Mouse (Mus musculus) cerebellum, adult 9-10 months (tissue): ENCODE measurements around the gene Bnip2.

Experiments
- DNase-seq: peaks from one replicate; pipeline ENCODE4 v3.0.0; 2022

Gene Bnip2

GRCm38 (mm10) chr9:69989303-69990121, at the start of gene Bnip2:
Gene Bnip2, plus strand, starts transcription at chr9:69989466.
- peak; percentile 94 for DNase-seq

- DNase-seq = no peak
These were observed 48.3 kb upstream of the Bnip2 start for GRCm38 (mm10) chr9:69940839-69941490.

GRCm38 (mm10) chr9:69941556-69941955, 47.7 kb upstream of the Bnip2 start:
- no peak for DNase-seq

DNA sequence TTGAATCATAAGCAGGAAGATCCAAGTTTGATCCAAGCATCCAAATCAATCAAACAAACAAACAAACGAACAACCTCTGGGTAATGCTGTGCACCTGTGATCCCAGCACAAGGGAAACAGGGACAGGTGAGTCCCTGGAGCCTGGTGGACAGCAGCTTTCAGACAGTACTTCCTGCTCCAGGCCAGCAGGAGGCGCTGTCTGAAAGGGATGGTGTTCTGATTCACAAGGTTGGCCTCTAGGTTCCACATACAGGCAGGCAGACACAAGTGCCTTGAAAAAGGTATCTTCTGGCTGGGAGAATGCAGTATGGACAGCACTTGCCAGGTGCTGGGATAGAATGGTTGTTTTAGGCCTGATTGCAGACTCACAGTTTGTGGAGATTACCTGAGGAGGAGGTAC, 40.3 kb upstream of the Bnip2 start:
- DNase-seq = no peak

DNA sequence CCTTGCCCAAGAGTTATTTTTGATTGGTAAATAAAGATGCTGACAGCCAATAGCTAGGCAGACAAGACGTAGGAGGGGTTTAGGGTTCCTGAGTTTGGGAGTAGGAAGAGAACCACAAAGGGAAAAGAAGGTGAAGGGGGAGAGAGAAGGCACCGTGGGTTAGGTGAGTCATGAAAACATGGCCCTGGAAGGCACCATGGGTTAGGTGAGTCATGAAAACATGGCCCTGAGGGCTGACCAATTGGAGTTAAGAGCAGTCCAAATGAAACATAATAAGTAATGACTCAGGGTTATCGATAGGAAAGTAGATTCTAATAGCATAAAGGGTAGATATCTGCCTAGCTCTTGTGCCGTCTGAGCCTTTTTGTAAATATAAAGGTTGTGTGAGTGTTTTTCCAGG, 39.6 kb upstream of the Bnip2 start:
- no peak for DNase-seq

DNA sequence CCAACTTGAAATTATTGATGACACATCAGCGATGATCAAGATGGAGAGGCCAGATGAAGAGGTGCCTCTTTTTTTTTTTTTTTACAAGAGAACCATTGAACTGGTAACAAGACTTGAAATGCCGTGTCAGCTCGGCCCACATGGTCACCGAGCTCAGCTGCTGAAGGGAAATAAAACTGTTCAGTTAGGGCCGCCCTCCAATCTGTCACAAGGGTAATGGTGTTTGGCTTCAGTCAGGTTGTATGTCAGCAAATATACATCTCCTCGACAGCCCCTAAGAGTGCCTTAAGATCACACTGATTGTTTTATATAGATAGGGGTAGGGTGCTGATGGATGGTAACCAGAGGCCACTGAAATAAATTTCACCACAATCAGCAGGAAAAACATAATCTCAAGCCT, 28.3 kb upstream of the Bnip2 start:
- DNase-seq = no peak

GRCm38 (mm10) chr9:69964370-69964769, 24.9 kb upstream of the Bnip2 start:
- DNase-seq = no peak

DNA sequence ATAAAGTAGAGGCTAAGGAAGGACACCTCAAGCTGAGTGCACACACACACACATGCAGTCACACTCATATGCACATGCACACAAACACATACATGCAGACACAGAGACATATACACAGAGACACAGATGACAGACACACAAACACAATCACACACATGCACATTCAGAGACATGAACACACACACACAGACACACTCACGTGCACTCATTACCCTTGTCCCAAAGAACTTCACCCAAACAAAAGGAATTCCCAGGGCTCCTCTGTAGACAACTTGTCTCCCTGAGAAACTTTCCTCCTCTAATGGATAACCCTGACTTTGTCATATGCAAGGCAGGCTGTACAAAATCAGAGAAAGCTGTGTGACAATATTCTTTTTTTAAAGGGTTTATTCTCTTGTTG, 3.7 kb upstream of the Bnip2 start:
- DNase-seq = no peak

GRCm38 (mm10) chr9:69986063-69986462, 3.2 kb upstream of the Bnip2 start:
- DNase-seq = no peak

DNA sequence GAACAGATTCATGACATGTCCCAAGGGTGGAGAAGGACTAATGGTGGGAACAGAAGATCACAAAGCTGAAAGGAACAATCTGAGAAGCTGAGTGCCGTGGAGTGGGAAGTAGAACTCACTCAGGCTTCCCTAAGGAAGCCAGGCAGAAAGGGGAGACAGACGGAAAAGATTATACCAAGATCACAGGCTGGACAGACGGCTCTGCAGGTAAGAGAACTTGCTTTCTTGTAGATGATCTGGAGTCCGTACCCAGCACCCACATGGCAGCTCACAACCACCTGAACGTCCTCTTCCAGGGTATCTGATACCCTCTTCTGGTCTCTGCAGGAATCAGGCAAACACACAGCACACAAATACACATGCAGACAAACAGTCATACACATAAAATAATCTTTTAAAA, 2.7 kb upstream of the Bnip2 start:
- no peak for DNase-seq

DNA sequence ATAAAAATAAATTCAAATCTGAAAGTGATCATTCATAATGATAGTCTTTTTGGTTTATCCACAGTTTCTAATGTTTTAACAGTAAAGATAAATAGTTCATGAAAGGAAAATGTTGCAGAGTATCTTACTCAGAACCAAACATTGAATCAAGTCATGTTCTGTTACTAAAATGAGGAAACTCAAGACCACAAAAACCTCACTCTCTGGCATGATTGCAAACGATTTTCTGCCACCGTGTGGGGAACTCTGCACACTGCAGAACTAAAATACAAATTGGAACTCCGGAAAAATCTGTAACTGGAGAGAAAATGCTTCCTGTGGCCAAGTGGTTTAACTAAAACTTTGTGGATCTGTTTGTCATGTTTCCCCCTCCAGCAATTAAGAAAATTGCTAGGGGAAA, 1.7 kb upstream of the Bnip2 start:
- peak; percentile 54 for DNase-seq

DNA sequence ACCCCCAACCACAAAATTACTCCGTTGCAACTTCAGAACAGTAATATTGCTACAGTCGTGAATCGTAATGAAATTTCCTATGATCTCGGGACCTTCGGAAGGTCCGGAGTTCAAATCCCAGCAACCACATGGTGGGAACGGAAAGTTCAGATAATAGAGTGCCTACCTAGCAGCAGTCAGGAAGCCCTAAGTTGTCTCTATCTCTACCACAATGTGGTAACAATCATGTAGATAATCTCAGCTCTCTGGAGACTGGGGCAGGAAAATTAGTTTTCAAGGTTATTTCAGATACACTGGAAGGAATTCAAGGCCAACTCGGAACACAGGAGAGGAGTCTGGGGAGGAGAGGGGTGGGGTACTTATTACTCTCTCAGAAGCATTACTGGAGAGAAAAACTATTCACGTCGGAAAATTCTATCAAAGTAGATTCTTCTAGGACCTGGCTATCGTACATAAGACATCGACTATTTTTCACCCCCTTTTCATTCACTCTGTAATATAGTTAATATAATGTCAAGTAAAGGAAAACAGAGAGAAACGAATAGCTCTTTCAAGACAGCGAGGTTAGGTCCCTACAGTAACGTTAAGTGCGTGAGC, 462 bp upstream of the Bnip2 start:
- DNase-seq = no peak

GRCm38 (mm10) chr9:69990346-69990745, 1.1 kb downstream of the Bnip2 start:
- DNase-seq = no peak

DNA sequence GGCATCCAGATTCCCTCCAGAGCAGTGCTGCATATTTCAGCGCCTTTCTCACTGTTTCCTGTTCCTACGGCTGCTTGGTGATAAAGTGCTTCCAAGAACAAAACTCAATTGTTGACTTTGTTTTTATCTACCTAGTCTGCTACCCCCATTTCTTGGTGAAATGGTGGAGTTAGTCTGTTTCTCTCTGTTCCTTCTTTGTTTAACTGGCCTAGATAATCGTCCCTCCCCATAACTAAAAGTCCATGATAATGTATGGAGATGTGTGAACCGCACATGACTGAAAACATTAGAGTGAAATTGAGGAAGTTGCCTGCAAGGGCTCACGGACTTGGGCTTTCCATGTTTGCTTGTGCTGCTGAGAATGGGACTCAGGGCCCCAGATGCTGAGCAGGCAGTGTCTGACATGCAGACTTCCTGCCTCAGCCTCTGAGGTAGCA, 3.6 kb downstream of the Bnip2 start:
- no peak for DNase-seq

- no peak for DNase-seq
These were observed 4.2 kb downstream of the Bnip2 start for GRCm38 (mm10) chr9:69993479-69993878.

DNA sequence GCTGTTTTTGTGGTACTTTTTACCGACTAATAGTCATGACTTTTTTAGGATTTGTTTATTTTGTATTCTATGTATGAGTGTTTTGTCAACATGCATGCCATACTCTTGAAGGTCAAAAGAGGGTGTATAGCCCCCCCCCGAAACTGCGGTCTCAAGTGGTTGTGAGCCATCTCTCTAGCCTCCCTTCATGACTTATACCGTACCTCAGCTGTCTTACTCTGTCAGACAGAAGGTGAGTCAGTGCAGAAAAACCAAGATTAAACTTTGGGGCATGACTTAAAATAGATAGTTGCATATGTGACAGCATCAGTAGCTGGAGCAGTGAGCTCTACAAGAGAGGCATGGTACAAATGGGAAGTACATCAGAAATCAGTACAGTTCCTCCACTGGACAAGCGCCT, 5.3 kb downstream of the Bnip2 start:
- no peak for DNase-seq

- DNase-seq = no peak
These were observed 10.1 kb downstream of the Bnip2 start for GRCm38 (mm10) chr9:69999318-69999717.

DNA sequence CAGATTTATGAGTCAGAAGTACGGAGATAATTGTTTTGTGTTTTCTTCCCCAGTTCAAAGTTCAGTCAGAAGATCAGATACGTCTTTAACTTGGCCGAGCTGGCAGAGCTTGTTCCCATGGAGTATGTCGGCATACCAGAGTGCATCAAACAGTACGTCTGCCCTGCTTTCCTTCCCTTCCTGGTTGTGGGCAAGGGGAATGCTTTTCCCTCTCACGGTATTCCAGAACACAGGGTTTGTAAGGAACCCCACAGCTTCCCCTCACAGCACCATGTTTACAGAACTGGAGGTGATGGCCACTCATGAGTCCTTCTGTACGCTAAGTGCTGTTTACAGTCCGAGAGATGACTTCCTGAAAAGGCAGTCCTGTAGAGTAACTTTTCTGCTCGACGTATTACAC, 14.2 kb downstream of the Bnip2 start:
- DNase-seq = no peak

- DNase-seq = no peak
These were observed 17.7 kb downstream of the Bnip2 start for GRCm38 (mm10) chr9:70006984-70007383.

GRCm38 (mm10) chr9:70007506-70008248, 18.4 kb downstream of the Bnip2 start:
- no peak for DNase-seq

- DNase-seq = no peak
These were observed 20.6 kb downstream of the Bnip2 start for GRCm38 (mm10) chr9:70009754-70010304.

GRCm38 (mm10) chr9:70010781-70011473, 21.7 kb downstream of the Bnip2 start:
- no peak for DNase-seq
